Mouse (Mus musculus) spleen, postnatal 10 days (tissue): Measurements from ENCODE around the gene Tmem123.
A peak's percentile ranks its signal among the peaks of the same experiment; 100 is the strongest.

ENCODE experiments used
- DNase-seq, 2 experiments: peaks; one replicate each; pipeline ENCODE4 v3.0.0; 2021 to 2022; ENCODE audit warnings: low spot score in 2 of 2

Tmem123 gene

DNA sequence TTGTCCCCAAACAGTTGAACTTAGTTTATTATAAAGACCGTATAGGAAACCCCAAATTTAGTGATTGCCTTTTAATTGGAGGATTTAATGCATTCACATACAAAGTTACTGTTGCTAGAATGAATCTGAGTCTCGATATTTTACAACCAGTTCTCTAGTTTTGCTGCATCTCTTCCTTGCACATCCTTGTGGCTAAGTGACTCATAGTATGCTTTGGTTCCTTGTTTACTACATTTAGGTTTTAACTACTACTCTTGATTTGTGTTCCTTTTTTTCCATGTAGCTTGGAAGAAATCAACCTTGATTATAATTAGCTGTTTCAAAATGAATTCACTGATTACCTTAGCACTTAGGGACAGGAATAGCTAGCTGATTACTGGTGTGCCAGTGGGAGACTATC, 11.2 kb downstream of the Tmem123 start:
- DNase-seq, result no peak

DNA sequence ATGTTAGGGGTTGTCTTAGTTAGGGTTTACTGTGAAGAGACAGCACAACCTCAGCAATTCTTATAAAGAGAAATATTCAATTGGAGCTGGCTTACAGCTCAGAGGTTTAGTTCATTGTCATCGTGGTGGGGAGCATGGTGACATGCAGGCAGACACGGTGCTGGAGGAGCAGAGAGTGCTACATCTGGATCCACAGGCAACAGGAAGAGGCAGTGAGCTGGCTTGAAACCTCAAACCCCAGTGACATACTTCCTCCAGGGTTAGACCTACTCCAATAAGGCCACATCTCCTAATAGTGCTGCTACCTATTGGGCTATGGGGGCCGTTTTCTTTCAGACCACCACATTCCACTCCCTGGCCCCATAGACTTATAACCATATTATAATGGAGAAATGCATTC, 12.1 kb downstream of the Tmem123 start:
- no peak for DNase-seq

DNA sequence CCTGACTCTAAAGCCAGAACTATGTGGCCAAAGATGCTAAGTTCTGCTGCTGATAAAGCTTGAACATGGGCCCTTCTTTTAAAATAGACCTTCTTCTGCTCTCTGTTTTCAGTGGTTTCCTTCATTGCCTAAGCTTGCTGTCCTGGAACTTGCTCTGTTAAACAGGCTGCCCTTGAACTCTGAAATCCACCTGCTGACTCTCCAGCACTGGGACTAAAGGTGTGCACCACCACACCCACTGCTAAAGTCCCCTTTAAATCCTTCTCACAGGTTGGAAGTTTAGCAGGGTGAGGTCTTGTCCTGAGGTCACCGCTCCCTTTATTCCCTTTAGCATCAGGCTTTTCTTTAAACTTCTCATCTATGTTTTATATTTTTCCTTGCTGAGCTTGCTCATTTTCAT, 13.1 kb downstream of the Tmem123 start:
- DNase-seq, result no peak

DNA sequence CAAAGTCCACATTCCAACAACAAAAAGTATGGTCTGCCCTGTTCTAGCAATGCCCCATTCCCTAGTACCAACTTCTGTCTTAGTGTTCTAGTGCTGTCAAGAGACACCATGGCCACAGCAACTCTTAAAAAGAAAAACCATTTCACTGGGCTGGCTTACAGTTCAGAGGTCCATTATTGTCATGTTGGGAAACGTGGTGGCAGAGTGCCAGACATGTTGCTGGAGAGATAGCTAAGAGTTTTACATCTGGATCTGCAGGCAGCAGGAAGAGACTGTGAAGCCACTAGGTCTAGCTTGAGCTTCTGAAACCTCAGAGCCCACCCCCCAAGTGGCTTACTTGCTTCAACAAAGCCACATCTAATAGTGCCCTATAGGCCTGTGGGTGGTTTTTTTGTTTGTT, 13.8 kb downstream of the Tmem123 start:
- peak in 1 of 2 experiments; percentile 44 for DNase-seq

DNA sequence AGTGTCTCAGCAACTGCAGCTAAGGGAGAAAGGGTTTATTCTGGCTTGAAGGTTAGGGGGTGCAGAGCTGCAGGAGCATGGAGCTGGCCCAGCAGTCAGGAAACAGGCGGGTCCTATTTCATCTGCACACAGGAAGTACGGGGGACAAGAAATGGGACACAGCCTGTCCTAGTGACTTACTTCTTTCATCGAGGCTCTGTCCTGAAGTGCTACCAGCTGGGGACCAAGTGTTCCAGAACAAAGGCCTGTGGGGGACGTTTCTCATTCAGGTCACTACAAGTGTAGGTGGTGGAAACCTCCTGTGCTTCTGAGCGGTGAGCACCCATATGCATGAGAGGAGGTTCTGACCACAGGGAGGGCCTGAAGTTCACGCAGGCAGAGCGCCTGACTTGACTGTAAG, 14.9 kb downstream of the Tmem123 start:
- DNase-seq, result no peak

DNA sequence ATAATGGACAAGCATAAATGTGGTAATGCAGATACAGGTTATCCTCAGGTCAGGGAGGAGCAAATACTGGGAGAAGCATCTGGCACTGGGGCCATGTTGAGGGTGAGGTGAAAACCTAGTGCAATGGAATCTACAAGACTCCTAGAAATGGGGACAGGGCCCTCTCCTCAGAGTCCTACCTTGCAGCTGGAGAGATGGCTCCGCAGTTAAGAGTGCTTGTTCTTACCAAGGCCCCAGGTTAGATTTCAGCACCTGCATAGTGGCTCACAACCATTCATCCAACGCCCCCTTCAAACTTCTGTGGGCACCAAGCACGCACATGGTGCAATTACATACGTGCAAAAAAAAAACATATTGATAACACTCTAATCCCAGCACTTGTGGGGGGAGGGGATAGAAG, 15.9 kb downstream of the Tmem123 start:
- DNase-seq, result no peak

DNA sequence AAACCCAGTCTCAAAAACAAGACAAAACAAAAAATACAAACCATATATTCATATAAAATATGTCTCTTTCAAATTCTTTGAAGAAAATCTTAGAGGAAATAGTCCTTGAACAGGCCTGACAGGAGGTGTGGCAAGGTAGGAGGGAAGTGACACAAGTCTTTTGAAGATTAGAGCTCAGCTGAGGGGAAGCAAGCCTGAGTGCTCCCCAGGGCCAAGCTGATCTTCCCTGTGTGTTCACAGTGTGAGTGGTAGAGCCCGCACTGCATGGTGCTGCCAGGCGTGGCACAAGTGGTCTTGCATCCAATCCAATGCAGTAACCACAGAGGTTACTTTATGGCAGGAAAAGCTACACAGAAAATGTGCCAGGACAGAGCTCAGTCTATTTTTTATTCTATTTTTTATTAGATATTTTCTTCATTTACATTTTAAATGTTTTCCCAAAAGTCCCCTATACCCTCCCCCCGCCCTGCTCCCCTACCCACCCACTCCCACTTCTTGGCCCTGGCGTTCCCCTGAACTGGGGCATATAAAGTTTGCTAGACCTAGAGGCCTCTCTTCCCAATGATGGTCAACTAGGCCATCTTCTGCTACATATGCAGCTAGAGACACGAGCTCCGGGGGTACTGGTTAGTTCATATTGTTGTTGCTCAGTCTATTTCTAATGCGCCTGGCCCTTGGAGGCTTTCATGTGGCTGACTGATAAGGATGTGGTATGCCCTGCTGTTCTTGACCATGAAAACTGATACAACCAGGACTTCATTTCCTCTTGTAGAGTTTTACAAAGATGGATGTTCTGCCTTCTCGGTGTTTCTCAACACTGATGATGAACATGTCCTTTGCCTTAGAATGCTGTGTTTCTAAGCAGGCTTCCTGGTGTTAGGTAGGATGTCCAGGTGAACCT, 16.7 kb downstream of the Tmem123 start:
- DNase-seq, result peak in 1 of 2 experiments; percentile 66

DNA sequence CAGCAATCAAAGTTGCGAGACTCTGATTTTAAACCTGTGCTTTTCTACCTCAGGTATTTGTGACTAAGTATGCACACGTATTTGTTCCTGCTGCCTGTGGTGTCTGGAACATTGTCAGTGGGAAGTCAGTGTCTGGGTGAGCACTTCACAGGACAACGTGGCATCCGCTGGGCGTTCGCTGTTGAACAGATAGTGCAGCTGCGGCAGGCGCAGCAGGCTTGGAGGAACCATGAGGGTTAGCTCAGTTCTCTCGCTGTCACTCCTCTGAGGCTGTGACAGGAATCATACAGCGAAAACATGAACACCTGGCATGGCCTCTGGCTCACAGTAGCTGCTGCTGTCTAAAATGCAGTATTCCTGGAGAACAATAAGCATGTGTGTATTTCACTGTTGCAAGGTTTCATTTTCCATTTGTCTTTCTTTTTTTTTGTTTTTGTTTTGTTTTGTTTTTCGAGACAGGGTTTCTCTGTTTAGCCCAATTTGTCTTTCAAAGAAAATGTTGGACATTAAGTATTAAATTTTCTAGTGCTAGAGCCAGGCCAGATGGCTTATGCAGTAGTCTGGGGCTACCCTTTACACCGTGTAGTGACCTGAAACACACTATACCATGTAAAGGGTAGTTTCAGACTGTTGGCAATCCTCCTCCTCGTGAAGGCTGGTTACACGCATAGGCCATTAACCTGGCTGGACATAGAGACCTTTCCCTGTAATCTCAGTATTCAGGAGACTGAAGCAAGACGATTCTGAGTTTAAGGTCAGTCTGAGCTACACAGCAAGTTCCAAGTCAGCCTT, 20.2 kb downstream of the Tmem123 start:
- DNase-seq, result no peak

DNA sequence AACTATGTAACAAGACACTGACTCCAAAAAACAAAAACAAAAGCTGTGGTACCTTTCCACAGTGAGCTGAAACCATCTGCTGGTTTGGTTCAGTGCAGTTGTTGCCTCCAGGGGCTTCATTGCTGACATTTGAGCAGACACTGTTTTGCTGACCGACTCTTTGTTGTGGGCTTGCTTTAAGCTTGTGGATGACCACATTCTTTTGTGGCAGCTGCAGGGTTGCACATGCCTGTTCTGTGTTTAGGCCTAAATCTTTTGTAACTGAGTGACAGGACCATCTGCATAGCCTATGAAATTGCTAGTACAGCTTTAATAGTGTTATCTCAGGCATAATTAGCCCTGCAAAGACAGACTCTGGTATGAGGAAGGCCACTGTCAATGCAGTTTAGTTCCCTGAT, 20.8 kb downstream of the Tmem123 start:
- no peak for DNase-seq

DNA sequence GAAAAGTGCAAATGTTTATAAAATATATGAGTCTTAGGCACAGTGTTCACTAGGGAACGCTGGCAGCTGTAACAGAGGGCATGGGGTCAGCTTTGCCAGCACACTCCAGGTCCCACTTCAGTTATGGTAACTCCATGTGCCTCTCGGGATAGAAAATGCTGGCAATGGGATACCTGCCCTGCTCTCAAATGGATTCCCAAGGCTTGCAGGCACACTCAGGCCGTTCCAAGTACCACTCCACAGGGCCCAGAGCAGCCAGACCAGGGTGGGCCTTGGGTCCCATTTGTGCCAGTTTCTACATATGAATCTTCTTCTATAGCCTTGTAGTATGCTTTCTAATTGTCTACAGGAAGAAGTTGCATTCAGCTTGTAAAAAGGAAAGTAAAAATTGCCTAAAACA, 21.6 kb downstream of the Tmem123 start:
- DNase-seq, result no peak

DNA sequence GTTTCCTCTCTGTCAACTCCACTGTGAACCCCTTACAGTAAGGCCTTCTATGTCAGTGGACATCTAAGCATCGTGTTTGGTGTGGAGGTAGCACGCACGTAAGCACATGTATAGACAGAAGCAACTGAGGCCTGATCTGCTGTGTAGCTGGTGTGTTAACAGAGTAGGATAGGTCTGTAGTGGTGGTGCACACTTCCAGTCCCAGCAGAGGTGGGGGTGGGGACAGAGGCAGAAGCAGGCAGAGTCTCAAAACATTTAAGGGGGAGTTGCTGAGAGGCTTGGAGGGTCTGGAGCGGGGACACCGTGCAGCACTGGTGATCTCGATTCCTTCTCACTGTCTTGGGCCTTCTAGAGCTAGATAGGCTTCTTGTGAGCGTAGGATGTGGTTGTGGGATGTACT, 22.2 kb downstream of the Tmem123 start:
- DNase-seq, result no peak

DNA sequence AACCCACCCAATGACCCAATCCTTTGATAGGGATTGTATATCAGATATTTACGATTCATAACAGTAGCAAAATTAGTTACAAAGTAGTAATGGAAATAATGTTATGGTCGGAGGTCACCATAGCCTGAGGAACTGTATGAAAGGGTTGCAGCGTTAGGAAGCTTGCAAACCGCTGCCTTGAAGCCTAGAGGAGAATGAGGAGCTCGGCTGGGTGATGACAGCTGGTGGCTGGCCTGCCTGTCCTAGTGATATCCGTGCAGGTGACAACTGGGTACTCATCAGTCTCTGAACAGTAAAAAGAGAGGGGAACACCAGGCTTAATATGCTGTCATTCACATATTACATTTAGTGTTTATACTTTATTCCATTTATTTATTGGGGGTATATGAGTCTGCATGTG, 24.6 kb downstream of the Tmem123 start:
- DNase-seq, result no peak

DNA sequence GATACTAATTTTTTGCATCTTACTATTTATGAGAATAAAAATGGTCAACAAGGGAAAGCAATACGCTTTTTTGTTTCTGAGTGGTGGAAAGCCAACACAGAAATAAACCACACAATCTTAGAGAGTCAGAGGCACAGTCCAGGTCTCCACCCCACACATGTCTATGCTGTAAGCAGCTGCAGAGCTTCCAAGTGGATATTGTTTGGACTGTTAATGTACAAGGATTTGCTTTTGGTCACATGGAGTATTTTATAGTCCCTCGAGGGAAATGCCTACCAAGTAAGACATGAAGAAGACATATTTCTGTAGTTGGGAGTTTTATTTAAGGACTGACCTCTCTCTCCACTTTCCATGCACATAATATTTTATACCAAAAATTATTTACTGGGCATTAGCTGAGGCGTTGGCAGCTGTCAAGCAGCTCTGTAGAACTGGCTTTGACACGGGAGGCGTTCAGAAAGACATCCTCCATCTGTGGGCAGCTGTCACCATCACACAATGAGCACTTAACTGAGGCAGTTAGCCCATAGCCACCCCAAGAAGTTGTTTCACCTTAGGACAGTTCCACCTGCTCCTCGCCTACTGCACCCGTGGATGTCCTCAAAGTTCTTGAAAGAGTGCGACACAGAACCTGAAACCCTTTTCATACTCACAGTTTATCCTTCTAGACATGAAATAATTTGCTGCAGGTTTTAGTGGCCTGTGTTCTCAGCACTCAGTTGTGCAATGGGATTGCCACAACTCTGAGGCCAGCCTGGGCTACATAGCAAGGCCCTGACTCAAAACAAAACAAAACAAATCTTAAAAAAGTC, 26.1 kb downstream of the Tmem123 start:
- DNase-seq, result no peak

DNA sequence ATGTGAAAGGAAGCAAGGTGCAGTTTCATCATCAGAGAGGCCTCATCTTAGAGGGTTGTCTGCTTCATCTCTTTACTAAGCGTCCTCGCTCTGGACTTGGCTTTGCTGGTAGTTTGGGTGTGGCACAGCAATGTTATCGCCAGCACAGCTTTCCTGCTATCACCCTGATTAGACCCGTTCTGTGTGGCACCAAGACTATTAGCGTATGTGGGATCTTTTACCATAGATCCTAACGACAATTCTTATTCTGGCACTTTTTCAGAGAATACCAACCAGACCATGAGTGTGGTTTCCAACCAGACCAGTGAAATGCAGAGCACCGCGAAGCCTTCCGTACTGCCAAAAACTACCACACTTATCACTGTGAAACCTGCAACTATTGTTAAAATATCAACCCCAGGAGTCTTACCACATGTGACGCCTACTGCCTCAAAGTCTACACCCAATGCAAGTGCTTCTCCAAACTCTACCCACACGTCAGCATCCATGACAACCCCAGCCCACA, 26.8 kb downstream of the Tmem123 start:
- DNase-seq, result peak in 1 of 2 experiments; percentile 57

DNA sequence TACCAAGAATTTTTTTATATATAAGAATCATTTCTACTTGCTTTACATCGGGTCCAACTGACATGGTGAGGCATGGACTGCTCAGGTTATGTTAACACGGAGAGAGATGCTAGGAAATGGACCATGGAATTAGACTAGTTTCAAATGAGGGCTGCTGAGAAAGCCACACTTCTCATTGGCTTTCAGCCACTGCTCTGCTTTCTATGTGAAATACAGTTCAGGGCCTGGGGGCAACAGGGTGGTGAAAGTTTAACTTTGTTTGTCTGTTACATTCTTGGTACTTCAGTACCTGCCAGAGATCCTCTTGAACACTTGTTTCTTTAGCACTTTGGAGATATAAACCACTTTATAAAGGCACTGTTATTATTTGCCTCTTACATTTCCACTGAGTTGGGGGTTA, 29.7 kb downstream of the Tmem123 start:
- no peak for DNase-seq

DNA sequence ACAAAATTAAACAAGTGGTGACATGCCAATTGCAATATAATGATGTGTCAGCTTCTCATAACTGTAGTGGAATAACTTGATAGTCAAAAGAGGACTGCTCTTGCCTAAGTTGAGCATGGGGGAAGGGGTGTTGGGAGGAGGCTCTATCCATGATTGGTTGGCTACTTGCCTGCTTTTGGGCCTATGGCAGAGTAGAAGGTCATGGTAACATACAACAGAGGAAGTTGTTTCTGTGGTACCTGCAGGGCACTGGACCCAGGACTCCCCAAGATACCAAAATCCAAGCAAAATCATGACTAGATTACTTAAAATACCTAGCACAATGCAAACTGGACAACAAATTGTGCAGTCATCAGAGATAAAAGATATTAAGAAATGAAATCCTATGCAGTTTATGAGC, 31.7 kb downstream of the Tmem123 start:
- DNase-seq, result no peak

DNA sequence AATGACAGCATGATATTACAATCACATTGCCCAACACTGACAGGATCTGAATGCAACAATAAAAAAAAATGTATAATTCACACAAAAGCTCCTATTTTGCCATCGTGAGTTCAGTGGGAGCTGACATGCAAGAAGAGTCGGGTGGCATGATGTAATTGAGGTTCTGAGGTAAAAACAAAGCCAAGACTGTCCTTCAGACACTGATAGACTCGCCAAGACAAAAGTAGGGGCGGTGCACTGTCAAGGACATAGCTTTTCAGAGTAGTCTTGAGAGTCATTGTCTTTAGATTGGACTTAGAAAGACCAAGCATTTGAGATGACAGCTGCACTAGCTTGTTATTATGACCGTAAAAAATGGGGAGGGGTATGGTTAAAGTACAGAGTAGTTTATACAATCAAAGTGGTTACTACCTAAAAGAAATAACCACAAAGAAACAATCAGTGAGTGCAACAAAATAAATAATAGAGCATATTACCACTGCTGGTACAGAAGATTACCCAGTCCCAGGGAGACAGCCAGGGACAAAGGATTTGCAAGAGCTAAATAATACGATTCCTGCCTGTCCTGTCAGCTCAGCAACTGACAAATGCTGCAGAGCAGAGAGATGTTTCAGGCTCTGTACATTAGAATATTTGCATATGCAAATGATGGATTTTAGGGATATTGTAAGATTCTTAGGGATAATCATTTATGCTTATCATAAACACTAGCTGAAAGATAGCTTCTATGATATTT, 32.5 kb downstream of the Tmem123 start:
- DNase-seq, result no peak

DNA sequence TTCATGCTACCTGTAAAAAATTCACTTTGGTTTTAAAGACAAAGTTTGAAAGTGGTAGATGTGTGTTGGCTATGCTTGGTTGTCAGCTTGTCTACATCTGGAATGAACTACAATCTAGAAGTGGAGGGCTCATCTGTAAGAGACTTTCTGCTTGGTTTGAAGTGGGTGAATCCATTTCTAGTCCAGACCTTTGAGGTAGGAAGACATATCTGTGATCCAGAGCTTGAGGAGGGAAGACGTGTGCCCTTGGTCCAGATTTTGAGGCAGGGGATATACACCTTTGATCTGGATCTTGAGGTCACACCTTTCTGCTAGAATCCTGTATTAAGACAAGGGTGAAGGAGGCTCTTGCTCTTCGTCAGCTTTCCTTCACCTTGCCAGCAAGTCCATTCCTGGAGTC, 33.7 kb downstream of the Tmem123 start:
- no peak for DNase-seq

DNA sequence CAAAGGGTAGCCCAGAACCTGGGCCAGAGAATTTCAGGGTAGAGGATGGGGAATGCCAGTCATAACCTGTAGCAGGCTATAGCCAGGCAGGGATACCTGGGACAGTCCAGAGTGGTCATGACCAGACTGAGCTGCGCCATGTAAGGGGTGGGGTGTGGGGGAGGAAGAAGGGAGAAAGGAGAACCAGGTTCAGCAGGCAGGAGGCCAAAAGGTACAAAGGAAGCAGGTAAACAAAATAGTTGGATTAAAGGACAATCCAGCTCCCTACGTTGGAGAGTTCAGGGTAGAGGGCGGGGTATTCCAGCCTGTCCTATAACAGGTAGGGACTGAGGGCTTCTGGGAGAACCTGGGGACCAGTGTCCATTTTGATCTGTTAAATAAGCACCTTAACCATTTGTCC, 34.7 kb downstream of the Tmem123 start:
- no peak for DNase-seq

DNA sequence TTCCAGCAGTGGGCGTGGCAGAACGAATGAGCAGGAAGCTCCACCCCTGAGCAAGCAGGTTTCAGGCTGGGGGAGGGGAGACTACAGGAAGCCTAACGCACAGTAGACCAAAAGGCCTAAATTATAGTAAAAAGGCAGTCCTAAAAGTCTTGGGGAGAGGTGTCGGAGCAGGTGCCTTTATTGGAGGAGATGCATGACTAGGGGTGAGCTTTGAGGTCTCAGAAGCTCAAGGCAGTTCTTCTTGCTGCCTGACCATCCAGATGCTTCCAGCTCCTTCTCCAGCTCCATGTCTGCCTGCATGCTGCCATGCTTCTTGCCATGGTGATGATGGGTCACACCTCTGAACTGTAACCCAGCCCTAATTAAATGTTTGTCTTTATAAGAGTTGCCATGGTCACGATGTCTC, 41.3 kb downstream of the Tmem123 start:
- no peak for DNase-seq

DNA sequence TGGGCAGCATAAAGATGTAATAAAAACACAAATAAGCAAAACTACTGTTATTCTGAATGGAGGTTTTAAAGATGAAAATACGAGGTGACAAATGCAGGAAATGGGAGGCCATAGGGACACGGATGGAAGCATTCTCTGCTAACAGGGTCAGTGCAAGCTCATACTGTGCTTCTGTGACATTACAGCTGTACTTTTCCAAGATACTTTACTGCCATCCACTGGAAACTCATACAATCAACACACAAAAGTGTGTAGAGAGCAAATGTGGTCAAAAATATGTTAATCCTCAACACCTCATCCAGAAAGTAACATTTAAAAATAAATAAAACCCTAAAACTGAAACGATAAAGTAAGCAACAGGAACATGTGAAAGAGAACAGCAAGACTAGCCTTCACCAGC, 58.9 kb downstream of the Tmem123 start:
- no peak for DNase-seq
